8 mouse cellular contexts compared by ENCODE assay signal in genomic region chr2:31163361-31164118, GRCm38 (mm10). TPM values are rescaled to one million over a fixed set of nuclear protein-coding genes. Genes with fewer than 3 reads are reported as not detected.
DNase-seq lines count a peak whose midpoint lies in the region; ATAC-seq and TF ChIP-seq lines count a peak whose summit lies in the region.
"Had no signal": no experiment of that assay in that cellular context is flagged by ENCODE, and none has a peak within 500 bp of the region (broad histone marks: within the 10 kb centered on the region; RNA-seq: fewer than 3 reads in every experiment).

No protein-coding gene starts in this region.

- TF ChIP-seq CTCF in heart, postnatal 0 days (IDR thresholded peaks at IDR 0.05; ENCODE audit: low read depth) = no peak

- ATAC-seq in heart, postnatal 0 days (ENCODE audit: insufficient read depth, low read depth) = no peak
- ATAC-seq in intestine, embryonic 14.5 days (replicated peaks; ENCODE audit: low FRiP score, low TSS enrichment, low read depth) = no peak
- ATAC-seq: midbrain, embryonic 16.5 days had no signal

- no peak overlapping the region for H3K4me3 ChIP-seq in heart, postnatal 0 days (ENCODE audit: low read depth, low read length)
- no peak overlapping the region for H3K4me3 ChIP-seq in intestine, embryonic 14.5 days (ENCODE audit: low read depth, low read length)
- no peak overlapping the region for H3K4me3 ChIP-seq in midbrain, embryonic 10.5 days

- no peaks in the 10 kb centered on the region for H3K9me3 ChIP-seq in heart, postnatal 0 days (replicated peaks; ENCODE audit: control insufficient read depth, low read length)
- no peaks in the 10 kb centered on the region for H3K9me3 ChIP-seq in intestine, embryonic 14.5 days (ENCODE audit: control insufficient read depth, low read length)
- H3K9me3 ChIP-seq in midbrain, embryonic 10.5 days (replicated peaks) = no peaks in the 10 kb centered on the region

- no peak for DNase-seq in heart, postnatal 0 days (ENCODE audit: low spot score)
- no peak for DNase-seq in heart, postnatal 4 days
- peak; percentile 98 for DNase-seq in R1 (ENCODE audit: low read depth, low spot score)
- no peak for DNase-seq in intestine, embryonic 14.5 days (ENCODE audit: low spot score)
- peak; percentile 24 to 46 for DNase-seq in kidney, postnatal 4 days
- DNase-seq in midbrain, embryonic 10.5 days (ENCODE audit: low spot score) = no peak
- DNase-seq in right cerebral cortex, postnatal 36 days (ENCODE audit: low spot score in 2 of 2) = no peak

- H3K4me1 ChIP-seq in heart, postnatal 0 days (ENCODE audit: control insufficient read depth, insufficient read depth) = peaks cover 23% of the 10 kb centered on the region
- peaks cover 28% of the 10 kb centered on the region for H3K4me1 ChIP-seq in intestine, embryonic 14.5 days (replicated peaks; ENCODE audit: control insufficient read depth, insufficient read depth, low read length)
- H3K4me1 ChIP-seq in midbrain, embryonic 10.5 days = peaks cover 20% of the 10 kb centered on the region

- peak overlapping the region; percentile 82 for H3K27ac ChIP-seq in heart, postnatal 0 days (ENCODE audit: low read depth)
- H3K27ac ChIP-seq in intestine, embryonic 14.5 days (ENCODE audit: low read depth) = peak overlapping the region; percentile 87
- H3K27ac ChIP-seq in midbrain, embryonic 10.5 days (replicated peaks) = no peak overlapping the region

- no peaks in the 10 kb centered on the region for H3K27me3 ChIP-seq in heart, postnatal 0 days (ENCODE audit: control insufficient read depth, insufficient read depth, low read length)
- H3K27me3 ChIP-seq in intestine, embryonic 14.5 days (replicated peaks; ENCODE audit: control insufficient read depth, insufficient read depth, low read length) = no peaks in the 10 kb centered on the region
- H3K27me3 ChIP-seq in midbrain, embryonic 10.5 days (ENCODE audit: low read depth, poor library complexity, severe bottlenecking) = no peaks in the 10 kb centered on the region

- TF ChIP-seq EP300 in heart, postnatal 0 days (IDR thresholded peaks at IDR 0.05; ENCODE audit: low read depth) = no peak

- peaks cover 14% of the 10 kb centered on the region for H3K36me3 ChIP-seq in heart, postnatal 0 days (replicated peaks; ENCODE audit: control insufficient read depth, insufficient read depth, low read length)
- H3K36me3 ChIP-seq in intestine, embryonic 14.5 days (ENCODE audit: control insufficient read depth, insufficient read depth, low read length) = peaks cover 25% of the 10 kb centered on the region
- peaks cover 22% of the 10 kb centered on the region for H3K36me3 ChIP-seq in midbrain, embryonic 10.5 days

- no peak overlapping the region for H3K4me2 ChIP-seq in heart, postnatal 0 days (ENCODE audit: low read depth, low read length)
- no peak overlapping the region for H3K4me2 ChIP-seq in intestine, embryonic 14.5 days (ENCODE audit: low read length)

- WGBS in heart, postnatal 0 days = 43% methylated on average over 11 of the region's 11 CpGs
- 60% methylated on average over 11 of the region's 11 CpGs for WGBS in intestine, embryonic 14.5 days
- 88% methylated on average over 11 of the region's 11 CpGs for WGBS in midbrain, embryonic 10.5 days

- H3K9ac ChIP-seq in heart, postnatal 0 days (replicated peaks; ENCODE audit: low read depth, low read length) = no peak overlapping the region; the same call in 1 of the 2 replicates
- H3K9ac ChIP-seq in intestine, embryonic 14.5 days (ENCODE audit: low read length) = no peak overlapping the region

RNA-seq across cellular contexts. Expression of gene Gpr107, which starts 11.4 kb away (rescaled TPM):
- total RNA-seq in heart, postnatal 0 days (2014; rRNA removed; ENCODE audit: low replicate concordance) = 42.2 and 69.4 TPM in 2 replicates
- polyA plus RNA-seq in heart, postnatal 0 days (2015; fragmentation: Nextera tagmentation; extraction: Ambion mirVana) = 19.1 and 20.3 TPM in 2 replicates
- total RNA-seq in heart, postnatal 4 days (2021) = 10 to 100 TPM; 41.6 to 43.0 TPM
- 26.9 and 35.0 TPM in 2 replicates for polyA plus RNA-seq in intestine, embryonic 14.5 days (2014; fragmentation: Nextera tagmentation; extraction: Ambion mirVana)
- polyA plus RNA-seq in midbrain, embryonic 10.5 days (2016; fragmentation: Nextera tagmentation; extraction: Ambion mirVana) = 33.8 and 39.0 TPM in 2 replicates

RNA-seq across cellular contexts. Expression of gene Fnbp1, which starts 21.7 kb away (rescaled TPM):
- total RNA-seq in heart, postnatal 0 days (2014; rRNA removed; ENCODE audit: low replicate concordance) = 6.4 and 7.7 TPM in 2 replicates
- 10.0 and 11.4 TPM in 2 replicates for polyA plus RNA-seq in heart, postnatal 0 days (2015; fragmentation: Nextera tagmentation; extraction: Ambion mirVana)
- total RNA-seq in heart, postnatal 4 days (2021) = 10 to 100 TPM; 52.9 to 59.1 TPM
- 31.1 and 31.4 TPM in 2 replicates for polyA plus RNA-seq in intestine, embryonic 14.5 days (2014; fragmentation: Nextera tagmentation; extraction: Ambion mirVana)
- 11.8 and 14.3 TPM in 2 replicates for polyA plus RNA-seq in midbrain, embryonic 10.5 days (2016; fragmentation: Nextera tagmentation; extraction: Ambion mirVana)

Comparison
In these comparisons a context has a peak if more than half of its experiments do, and no peak if none do; other contexts are left out.
1. DNase-seq: peak in R1 (single experiment) and kidney, postnatal 4 days (2 of 2); none in heart, postnatal 0 days (single experiment), heart, postnatal 4 days (single experiment), intestine, embryonic 14.5 days (single experiment), midbrain, embryonic 10.5 days (single experiment) and right cerebral cortex, postnatal 36 days (0 of 2).